Mouse (Mus musculus) lung, embryonic 14.5 days (tissue): Measurements from ENCODE around the gene Klhdc10. TPM values are rescaled to one million over a fixed set of nuclear protein-coding genes. Genes with fewer than 3 reads are reported as not detected.

ENCODE experiments used
- ATAC-seq: fragments of 200-750 bp; cut with Nextera tagmentation; 2 replicates; pipeline ENCODE4 v1.8.0; 2017; ENCODE audit warnings: mild to moderate bottlenecking, moderate TSS enrichment, moderate library complexity; ENCODE audit not compliant: insufficient read depth
- DNase-seq: peaks from one replicate; pipeline ENCODE4 v3.0.0-alpha.2; 2015
- H3K27ac ChIP-seq: fragments of 300-500 bp; sonication (generic); 2 replicates; pipeline ENCODE4 v1.5.1; 2014; ENCODE audit warnings: low read depth, mild to moderate bottlenecking, moderate library complexity
- H3K27me3 ChIP-seq: fragments of 300-500 bp; sonication (generic); 2 replicates; pipeline ENCODE4 v1.6.1; 2014; ENCODE audit warnings: low read length, control low read depth; ENCODE audit not compliant: insufficient read depth
- H3K36me3 ChIP-seq: fragments of 300-500 bp; sonication (generic); 2 replicates; pipeline ENCODE4 v1.6.1; 2014; ENCODE audit warnings: control low read depth; ENCODE audit not compliant: insufficient read depth
- H3K4me1 ChIP-seq: fragments of 300-500 bp; sonication (generic); 2 replicates; pipeline ENCODE4 v1.6.1; 2014; ENCODE audit warnings: antibody characterized with exemption, control low read depth; ENCODE audit not compliant: insufficient read depth
- H3K4me2 ChIP-seq: fragments of 300-500 bp; sonication (generic); 2 replicates; pipeline ENCODE4 v1.6.1; 2014; ENCODE audit warnings: mild to moderate bottlenecking
- H3K4me3 ChIP-seq: fragments of 300-500 bp; sonication (generic); 2 replicates; pipeline ENCODE4 v1.5.1; 2014; ENCODE audit warnings: low read depth, low read length
- H3K9ac ChIP-seq: fragments of 300-500 bp; sonication (generic); 2 replicates; pipeline ENCODE4 v1.6.1; 2014
- H3K9me3 ChIP-seq: fragments of 300-500 bp; sonication (generic); 2 replicates; pipeline ENCODE4 v1.6.1; 2016; ENCODE audit warnings: low read depth, low read length, control low read depth
- CTCF ChIP-seq: IDR thresholded peaks from 2 replicates; pipeline ENCODE4 v1.5.1; 2016; ENCODE audit warnings: antibody characterized with exemption, low read depth
- WGBS: fragments of 180-500 bp; shearing (Covaris S2); extraction: QIAGEN DNeasy Blood & Tissue Kit; methylation state at CpG from one replicate; pipeline ENCODE4 v1.1.7; 2014; 5-methylcytosine and 5-hydroxymethylcytosine counted together
- polyA plus RNA-seq: library from polyadenylated mRNA; unstranded; fragments of >200 nt; fragmentation: Nextera tagmentation; extraction: Ambion mirVana; gene quantifications from 2 replicates; pipeline ENCODE4 v1.2.1, GENCODE M21; 2014

Klhdc10 gene
- polyA plus RNA-seq, 1 experiment from 2014 or later, result 33.9 TPM

DNA sequence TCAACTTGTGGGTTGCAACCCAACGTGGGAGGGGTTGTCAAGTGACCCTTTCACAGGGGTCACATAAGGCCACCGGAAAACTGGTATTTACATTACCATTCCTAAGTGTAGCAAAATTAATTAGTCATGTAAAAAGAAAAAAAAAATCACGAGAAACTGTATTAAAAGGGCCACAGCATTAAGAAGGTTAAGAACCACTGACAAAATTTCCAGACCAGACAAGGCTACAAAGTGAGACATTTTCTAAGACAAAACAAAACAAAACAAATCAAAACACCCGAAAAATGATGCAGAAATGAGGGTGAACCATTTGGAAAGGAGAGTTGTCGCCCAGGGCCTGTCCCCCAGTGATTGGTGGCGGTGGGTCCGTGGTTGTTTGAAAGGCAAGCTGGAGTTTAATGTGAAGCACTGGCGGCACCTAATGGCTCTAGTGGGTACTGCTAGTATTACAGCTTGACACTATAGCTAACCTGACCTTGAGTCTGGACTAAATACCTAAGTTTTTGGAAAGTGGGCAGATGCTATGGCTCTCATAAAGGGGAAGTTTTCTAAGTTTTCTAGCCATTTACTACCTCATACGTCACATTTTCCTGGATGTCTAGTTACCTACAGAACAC is 44.0 kb upstream of the Klhdc10 start:
- Histone ChIP-seq H3K4me1 (no peaks in the 10 kb centered on the region), H3K36me3 (no peaks in the 10 kb centered on the region), H3K4me3 (no peak overlapping the region), H3K4me2 (no peak overlapping the region), H3K9ac (no peak overlapping the region), H3K9me3 (no peaks in the 10 kb centered on the region), H3K27ac (no peak overlapping the region), H3K27me3 (no peaks in the 10 kb centered on the region)
- peak; percentile 94 for DNase-seq
- peak; percentile 79; the same call in 1 of the 2 replicates for ATAC-seq
- TF ChIP-seq CTCF, result peak; percentile 96
- 12% methylated on average over 9 of the region's 9 CpGs for WGBS

DNA sequence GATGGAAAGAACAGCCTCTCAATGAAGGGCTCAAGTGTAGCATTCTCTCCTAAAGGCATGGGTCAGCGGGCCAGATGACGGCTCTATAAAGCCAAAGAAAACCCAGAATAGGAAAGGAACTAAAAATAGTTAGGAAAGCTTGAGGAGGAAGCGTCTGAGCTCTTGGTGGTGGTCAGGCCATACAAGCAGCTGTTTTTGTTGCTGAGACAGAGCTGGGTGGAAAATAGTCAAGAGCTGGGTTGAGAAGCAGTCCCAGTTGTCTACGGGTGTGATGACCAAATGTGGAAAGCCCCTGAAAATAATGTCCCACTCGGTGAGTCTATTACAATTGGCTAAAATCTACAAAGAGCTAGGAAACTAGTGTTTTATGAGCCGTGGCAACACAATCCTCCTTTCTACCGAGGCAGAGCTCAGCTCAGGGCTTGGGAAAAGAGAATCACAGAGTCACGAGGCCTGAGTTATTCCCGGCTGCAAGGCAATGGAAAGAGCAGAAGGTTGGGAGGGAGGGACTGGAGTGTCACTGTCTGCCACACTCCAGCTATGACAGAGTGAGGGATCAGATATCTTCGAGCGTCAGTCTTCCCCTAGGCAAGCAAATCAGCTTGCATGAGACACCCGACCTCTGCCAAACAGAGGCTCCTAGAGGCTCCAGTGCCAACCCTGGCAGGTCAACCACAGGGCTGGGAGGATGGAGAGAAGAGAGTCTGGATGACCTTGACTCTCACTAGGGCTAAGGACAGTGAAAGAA is 41.7 kb upstream of the Klhdc10 start:
- 66% methylated on average over 12 of the region's 12 CpGs for WGBS
- H3K27ac ChIP-seq, result peak overlapping the region; percentile 4; the same call in 1 of the 2 replicates

DNA sequence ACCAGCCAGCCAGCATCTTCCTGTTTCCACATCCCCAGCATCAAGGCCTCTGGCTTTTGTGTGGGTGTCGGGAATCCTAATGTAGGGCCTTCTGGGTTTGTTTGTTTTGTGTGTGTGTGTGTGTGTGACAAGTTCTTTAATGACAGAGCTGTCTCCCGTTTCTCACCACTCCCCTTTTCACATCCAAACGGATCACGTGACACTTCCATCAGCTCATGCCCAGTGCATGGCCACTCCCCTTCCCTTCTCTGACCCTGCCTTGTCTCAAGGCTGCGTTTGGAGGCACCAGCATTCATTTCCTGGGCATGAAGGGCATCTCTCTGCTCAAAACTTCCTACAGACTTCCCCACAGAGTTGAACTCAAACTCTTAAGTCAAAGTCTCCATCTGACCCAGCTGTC is 37.9 kb upstream of the Klhdc10 start:
- H3K9ac ChIP-seq, result no peak overlapping the region
- no peak overlapping the region for H3K4me3 ChIP-seq
- no peak for DNase-seq
- ATAC-seq, result no peak
- 15% methylated on average over 5 of the region's 5 CpGs for WGBS
- H3K27ac ChIP-seq, result no peak overlapping the region
- H3K9me3 ChIP-seq, result no peaks in the 10 kb centered on the region
- no peaks in the 10 kb centered on the region for H3K27me3 ChIP-seq
- no peak for TF ChIP-seq CTCF
- peaks cover 33% of the 10 kb centered on the region for H3K36me3 ChIP-seq
- no peaks in the 10 kb centered on the region for H3K4me1 ChIP-seq
- H3K4me2 ChIP-seq, result no peak overlapping the region

More for the DNA sequence above, 41.7 kb upstream of the Klhdc10 start:
- Histone ChIP-seq H3K4me2 (no peak overlapping the region), H3K36me3 (peaks cover 4% of the 10 kb centered on the region; the same call in 1 of the 2 replicates), H3K9ac (no peak overlapping the region), H3K27me3 (no peaks in the 10 kb centered on the region), H3K9me3 (no peaks in the 10 kb centered on the region), H3K4me1 (no peaks in the 10 kb centered on the region), H3K4me3 (no peak overlapping the region)
- ATAC-seq, result no peak
- TF ChIP-seq CTCF, result no peak
- no peak for DNase-seq

DNA sequence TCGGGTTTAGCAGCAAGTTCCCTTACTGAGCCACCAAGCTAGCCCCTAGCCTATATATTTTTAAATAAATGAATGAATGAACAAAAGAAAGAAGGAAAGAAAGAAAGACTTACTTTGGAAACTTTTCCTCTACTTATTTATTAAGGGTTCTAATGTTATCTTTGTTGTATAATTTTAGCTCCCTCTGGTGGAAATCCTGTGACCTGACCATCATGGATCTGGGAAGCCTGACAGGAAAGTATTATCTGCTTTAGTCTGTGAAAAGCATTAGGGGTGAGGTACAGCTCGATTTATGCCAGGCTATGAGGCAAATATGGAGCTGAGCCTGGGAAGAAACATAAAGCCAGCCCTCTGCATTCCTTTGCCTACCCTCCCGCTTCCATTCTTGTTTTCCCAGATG is 32.4 kb upstream of the Klhdc10 start:
- WGBS, result 74% methylated on average over 3 of the region's 3 CpGs
- no peak overlapping the region for H3K4me2 ChIP-seq
- ATAC-seq (no peak), DNase-seq (peak; percentile 55)
- H3K27ac ChIP-seq, result no peak overlapping the region
- H3K36me3 ChIP-seq, result peaks cover 86% of the 10 kb centered on the region
- peak; percentile 51 for TF ChIP-seq CTCF
- no peak overlapping the region for H3K9ac ChIP-seq
- H3K4me1 ChIP-seq, result no peaks in the 10 kb centered on the region
- H3K27me3 ChIP-seq, result no peaks in the 10 kb centered on the region
- H3K9me3 ChIP-seq, result no peaks in the 10 kb centered on the region
- no peak overlapping the region for H3K4me3 ChIP-seq

DNA sequence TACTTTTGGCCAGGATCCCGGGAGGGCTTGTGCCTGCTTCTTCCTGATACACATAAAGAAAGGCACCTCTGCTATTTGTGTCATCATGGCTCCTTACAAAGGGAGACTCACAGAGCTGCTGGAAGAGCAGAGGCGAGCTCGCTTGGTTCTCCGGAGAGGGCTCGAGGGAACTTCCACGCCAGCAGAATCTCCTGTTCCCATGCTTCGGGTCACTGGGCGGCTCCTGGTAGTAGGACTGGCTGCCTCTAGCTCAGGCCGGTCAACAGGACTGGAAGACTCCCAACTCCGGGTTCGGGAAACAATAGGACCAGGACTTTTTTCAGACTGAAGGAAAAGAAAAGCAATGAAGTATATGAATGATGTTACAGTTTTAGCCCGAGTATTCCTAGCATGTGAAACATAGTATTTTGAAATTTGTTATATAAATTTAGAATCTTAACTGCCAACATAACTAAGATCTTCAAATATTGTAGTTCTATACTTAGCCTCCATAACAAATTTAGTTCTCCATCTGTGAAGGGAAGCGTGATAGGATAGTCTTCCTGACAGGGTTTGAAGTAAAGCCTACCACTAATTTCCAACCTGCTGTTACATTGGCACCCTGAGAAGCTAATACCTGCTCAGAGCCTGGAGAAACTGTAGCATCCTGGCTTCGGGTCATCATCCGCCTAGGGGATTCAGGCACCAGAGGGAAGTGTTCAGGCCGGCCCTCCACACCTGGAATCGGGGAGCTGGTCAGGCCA is 28.9 kb upstream of the Klhdc10 start:
- no peak for ATAC-seq
- Histone ChIP-seq H3K27me3 (no peaks in the 10 kb centered on the region), H3K4me2 (no peak overlapping the region), H3K36me3 (peaks cover 88% of the 10 kb centered on the region), H3K4me3 (no peak overlapping the region), H3K9ac (no peak overlapping the region), H3K4me1 (no peaks in the 10 kb centered on the region), H3K27ac (no peak overlapping the region), H3K9me3 (no peaks in the 10 kb centered on the region)
- 91% methylated on average over 17 of the region's 17 CpGs for WGBS
- TF ChIP-seq CTCF, result no peak
- DNase-seq, result no peak

DNA sequence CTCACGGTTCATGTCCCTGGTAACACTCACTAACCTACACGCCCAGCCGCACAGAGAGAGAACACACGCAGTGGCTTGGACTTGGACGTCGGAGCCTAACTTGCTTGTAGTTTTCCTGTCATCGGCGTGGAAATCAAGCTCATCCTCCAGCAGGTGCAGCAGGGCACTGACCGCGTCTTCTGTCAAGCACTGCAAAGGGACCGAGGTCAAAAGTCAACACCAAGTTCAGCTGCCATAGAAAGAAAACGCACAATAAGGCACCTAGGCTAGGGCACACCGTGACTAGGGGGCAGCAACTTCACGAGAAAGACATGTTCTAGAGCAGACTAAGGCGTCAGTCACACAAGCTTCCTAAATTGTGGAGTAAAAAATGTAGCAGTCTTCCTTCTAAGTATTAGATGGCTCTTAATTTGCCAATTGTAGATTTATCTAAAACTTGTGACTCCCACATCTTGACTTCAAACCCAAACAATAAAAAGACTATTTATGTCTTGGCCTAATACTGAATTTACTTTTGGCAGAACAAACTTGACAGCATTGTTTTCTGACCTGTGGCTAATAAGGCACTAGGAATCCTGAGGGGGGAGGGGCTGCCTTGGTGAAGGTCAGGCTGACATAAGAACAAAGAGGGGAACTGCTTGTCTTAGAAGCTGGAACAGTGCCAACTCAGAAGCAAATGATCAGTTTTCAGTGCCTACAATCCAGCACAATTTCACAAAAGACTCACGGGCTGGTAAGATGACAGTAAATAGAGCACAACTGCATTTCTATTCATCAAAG is 26.7 kb upstream of the Klhdc10 start:
- H3K9ac ChIP-seq, result no peak overlapping the region
- no peak for ATAC-seq
- H3K4me3 ChIP-seq, result no peak overlapping the region
- no peaks in the 10 kb centered on the region for H3K9me3 ChIP-seq
- no peaks in the 10 kb centered on the region for H3K27me3 ChIP-seq
- no peak overlapping the region for H3K27ac ChIP-seq
- no peak overlapping the region for H3K4me2 ChIP-seq
- WGBS, result 77% methylated on average over 16 of the region's 16 CpGs
- no peak for TF ChIP-seq CTCF
- no peaks in the 10 kb centered on the region for H3K4me1 ChIP-seq
- H3K36me3 ChIP-seq, result peaks cover 85% of the 10 kb centered on the region
- peak; percentile 73 for DNase-seq
